In the genomic region with DNA sequence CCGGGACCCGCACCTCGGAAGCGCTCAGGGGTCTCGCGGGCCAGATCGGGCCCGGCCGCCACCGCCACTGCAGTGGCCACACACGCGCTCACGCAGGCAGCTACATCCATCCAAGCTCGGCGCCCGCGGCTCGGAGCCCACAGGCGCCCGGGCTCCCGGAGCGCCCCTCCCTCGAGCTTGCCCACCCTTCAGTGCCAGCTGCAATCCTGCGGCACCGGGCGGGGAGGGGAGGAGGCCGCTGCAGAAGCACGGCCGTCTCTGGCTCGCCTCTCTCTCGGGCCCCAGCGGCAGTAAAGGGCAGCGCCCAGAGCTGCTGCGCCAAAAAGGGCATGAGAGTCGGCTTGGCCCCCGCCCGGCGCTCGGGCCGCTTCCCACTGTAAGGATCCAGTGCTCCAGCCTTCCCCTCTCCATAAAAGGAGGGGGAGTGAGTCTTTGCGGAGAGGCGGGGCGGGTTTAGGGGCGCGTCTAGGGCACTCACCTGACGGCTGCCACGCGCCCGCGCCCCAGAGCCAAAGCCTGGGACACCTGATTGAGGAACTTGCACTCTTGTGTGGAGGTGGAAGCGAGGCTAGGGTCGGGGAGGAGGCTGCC, we compare ENCODE assay signal across 7 mouse cellular contexts. TPM values are rescaled to one million over a fixed set of nuclear protein-coding genes. Genes with fewer than 3 reads are reported as not detected.
DNase-seq lines count a peak whose midpoint lies in the region; ATAC-seq and TF ChIP-seq lines count a peak whose summit lies in the region.

No protein-coding gene starts in this region.

- H3K9me3 ChIP-seq in embryonic facial prominence, embryonic 12.5 days = no peaks in the 10 kb centered on the region
- no peaks in the 10 kb centered on the region; the same call in 1 of the 2 replicates for H3K9me3 ChIP-seq in limb, embryonic 11.5 days (ENCODE audit: control insufficient read depth, low read length)
- H3K9me3 ChIP-seq in midbrain, embryonic 12.5 days = no peaks in the 10 kb centered on the region
- no peaks in the 10 kb centered on the region for H3K9me3 ChIP-seq in stomach, postnatal 0 days (ENCODE audit: control insufficient read depth, low read length)

- H3K36me3 ChIP-seq in embryonic facial prominence, embryonic 12.5 days = no peaks in the 10 kb centered on the region
- H3K36me3 ChIP-seq in heart, adult 2 months (ENCODE audit: control insufficient read depth, insufficient read depth, low read length) = no peaks in the 10 kb centered on the region
- no peaks in the 10 kb centered on the region for H3K36me3 ChIP-seq in limb, embryonic 11.5 days (ENCODE audit: control insufficient read depth, insufficient read depth, low read length)
- H3K36me3 ChIP-seq in midbrain, embryonic 12.5 days = no peaks in the 10 kb centered on the region
- no peaks in the 10 kb centered on the region for H3K36me3 ChIP-seq in stomach, postnatal 0 days (ENCODE audit: control insufficient read depth, insufficient read depth, low read length)

- peak; percentile 31; the same call in 1 of the 2 replicates for TF ChIP-seq POLR2A in heart, adult 2 months (IDR thresholded peaks at IDR 0.05; ENCODE audit: insufficient read depth, low read depth, low read length)

- peaks cover 81% of the 10 kb centered on the region for H3K27me3 ChIP-seq in embryonic facial prominence, embryonic 12.5 days
- H3K27me3 ChIP-seq in heart, adult 2 months (ENCODE audit: control insufficient read depth, insufficient read depth, low read length) = no peaks in the 10 kb centered on the region
- peaks cover 85% of the 10 kb centered on the region for H3K27me3 ChIP-seq in limb, embryonic 11.5 days (ENCODE audit: control insufficient read depth, insufficient read depth, low read length)
- H3K27me3 ChIP-seq in midbrain, embryonic 12.5 days = peaks cover 98% of the 10 kb centered on the region
- H3K27me3 ChIP-seq in stomach, postnatal 0 days (ENCODE audit: control insufficient read depth, insufficient read depth, low read length) = peaks cover 6% of the 10 kb centered on the region; the same call in 1 of the 2 replicates

- peak overlapping the region; percentile 80 for H3K9ac ChIP-seq in embryonic facial prominence, embryonic 12.5 days
- peak overlapping the region; percentile 89 for H3K9ac ChIP-seq in heart, adult 2 months (ENCODE audit: low read depth, low read length)
- H3K9ac ChIP-seq in limb, embryonic 11.5 days (ENCODE audit: low read length) = peak overlapping the region; percentile 65
- peak overlapping the region; percentile 68 for H3K9ac ChIP-seq in midbrain, embryonic 12.5 days (replicated peaks)
- H3K9ac ChIP-seq in stomach, postnatal 0 days (ENCODE audit: low read length) = peak overlapping the region; percentile 90

- WGBS in embryonic facial prominence, embryonic 12.5 days = 0% methylated on average over 42 of the region's 52 CpGs
- WGBS in heart, adult 2 months = 1% methylated on average over 43 of the region's 52 CpGs
- under 1% methylated on average over 37 of the region's 52 CpGs for WGBS in limb, embryonic 11.5 days
- under 1% methylated on average over 42 of the region's 52 CpGs for WGBS in midbrain, embryonic 12.5 days
- WGBS in stomach, postnatal 0 days = under 1% methylated on average over 43 of the region's 52 CpGs

- peak; percentile 48 for TF ChIP-seq CTCF in heart, adult 2 months (IDR thresholded peaks at IDR 0.05)
- TF ChIP-seq CTCF in stomach, postnatal 0 days (IDR thresholded peaks at IDR 0.05; ENCODE audit: low read depth) = peak; percentile 53

- H3K79me2 ChIP-seq in heart, adult 2 months (replicated peaks; ENCODE audit: control insufficient read depth, insufficient read depth, low read length) = no peaks in the 10 kb centered on the region

- no peak for TF ChIP-seq EP300 in heart, adult 2 months (IDR thresholded peaks at IDR 0.05; ENCODE audit: insufficient read depth, low read depth, low read length)
- TF ChIP-seq EP300 in stomach, postnatal 0 days (optimal IDR thresholded peaks at IDR 0.05) = no peak

- DNase-seq in adrenal gland, postnatal 36 days = peak; percentile 84 to 86
- DNase-seq in heart, adult 2 months = peak; percentile 83 to 88
- peak; percentile 84 for DNase-seq in kidney, adult 18-20 months
- DNase-seq in limb, embryonic 11.5 days (ENCODE audit: low spot score) = peak; percentile 77
- DNase-seq in stomach, postnatal 0 days (ENCODE audit: low spot score) = peak; percentile 93

- peak overlapping the region; percentile 67 for H3K4me3 ChIP-seq in embryonic facial prominence, embryonic 12.5 days
- peak overlapping the region; percentile 71 for H3K4me3 ChIP-seq in heart, adult 2 months
- H3K4me3 ChIP-seq in limb, embryonic 11.5 days (ENCODE audit: low read depth, low read length) = peak overlapping the region; percentile 48
- peak overlapping the region; percentile 59 for H3K4me3 ChIP-seq in midbrain, embryonic 12.5 days
- H3K4me3 ChIP-seq in stomach, postnatal 0 days (ENCODE audit: low read depth, low read length) = peak overlapping the region; percentile 73

- H3K4me2 ChIP-seq in embryonic facial prominence, embryonic 12.5 days (replicated peaks) = peak overlapping the region; percentile 94
- H3K4me2 ChIP-seq in limb, embryonic 11.5 days (ENCODE audit: low read depth, severe bottlenecking) = peak overlapping the region; percentile 98
- peak overlapping the region; percentile 94 for H3K4me2 ChIP-seq in midbrain, embryonic 12.5 days (replicated peaks)
- H3K4me2 ChIP-seq in stomach, postnatal 0 days (replicated peaks; ENCODE audit: low read depth) = peak overlapping the region; percentile 90

- ATAC-seq in embryonic facial prominence, embryonic 12.5 days (ENCODE audit: insufficient number of reproducible peaks, insufficient read depth, low FRiP score, low TSS enrichment) = peak; percentile 23; the same call in 1 of the 2 replicates
- ATAC-seq in limb, embryonic 11.5 days (ENCODE audit: insufficient number of reproducible peaks, low FRiP score, low TSS enrichment, low read depth) = peak; percentile 19; the same call in 1 of the 2 replicates
- ATAC-seq in midbrain, embryonic 12.5 days (ENCODE audit: low FRiP score, low read depth) = peak; percentile 66
- ATAC-seq in stomach, postnatal 0 days (ENCODE audit: low FRiP score, low TSS enrichment) = peak; percentile 77

- peaks cover 57% of the 10 kb centered on the region for H3K4me1 ChIP-seq in embryonic facial prominence, embryonic 12.5 days
- peaks cover 10% of the 10 kb centered on the region for H3K4me1 ChIP-seq in heart, adult 2 months (ENCODE audit: control insufficient read depth, insufficient read depth, low read length)
- H3K4me1 ChIP-seq in limb, embryonic 11.5 days (ENCODE audit: control insufficient read depth, insufficient read depth, low read length) = peaks cover 37% of the 10 kb centered on the region
- peaks cover 58% of the 10 kb centered on the region for H3K4me1 ChIP-seq in midbrain, embryonic 12.5 days
- H3K4me1 ChIP-seq in stomach, postnatal 0 days (replicated peaks; ENCODE audit: control insufficient read depth, insufficient read depth) = peaks cover 21% of the 10 kb centered on the region; the same call in 1 of the 2 replicates

- intact Hi-C loops in heart, adult 2 months (cut with DNase I) = loop anchor here (2.0 to 5.0 kb wide), 2 partner anchors 19 to 86 kb away; no protein-coding TSS in a partner anchor

- H3K27ac ChIP-seq in embryonic facial prominence, embryonic 12.5 days = peak overlapping the region; percentile 83
- peak overlapping the region; percentile 91 for H3K27ac ChIP-seq in heart, adult 2 months
- H3K27ac ChIP-seq in limb, embryonic 11.5 days (replicated peaks; ENCODE audit: low read depth, low read length) = peak overlapping the region; percentile 45; the same call in 1 of the 2 replicates
- H3K27ac ChIP-seq in midbrain, embryonic 12.5 days (replicated peaks) = peak overlapping the region; percentile 65
- H3K27ac ChIP-seq in stomach, postnatal 0 days (replicated peaks) = peak overlapping the region; percentile 99

RNA-seq across cellular contexts. Expression of gene Pdgfa, which starts 1.4 kb away (rescaled TPM):
- 10 to 100 TPM; 31.1 to 34.3 TPM for total RNA-seq in adrenal gland, postnatal 36 days (2021)
- 38.4 and 42.8 TPM in 2 replicates for polyA plus RNA-seq in embryonic facial prominence, embryonic 12.5 days (2016; fragmentation: Nextera tagmentation; extraction: Ambion mirVana)
- 10 to 100 TPM; 19.6 to 20.7 TPM for total RNA-seq in heart, adult 2 months (2021)
- polyA plus RNA-seq in heart, adult 2 months (2012; rRNA removed) = 13.2 and 14.2 TPM in 2 replicates
- 34.4 and 35.2 TPM in 2 replicates for polyA plus RNA-seq in limb, embryonic 11.5 days (2014; fragmentation: Nextera tagmentation; extraction: Ambion mirVana)
- polyA plus RNA-seq in midbrain, embryonic 12.5 days (2016; fragmentation: Nextera tagmentation; extraction: Ambion mirVana) = 4.9 and 5.3 TPM in 2 replicates
- 56.5 and 60.4 TPM in 2 replicates for polyA plus RNA-seq in stomach, postnatal 0 days (2015; fragmentation: Nextera tagmentation; extraction: Ambion mirVana)

Comparison
In these comparisons a context has a peak if more than half of its experiments do, and no peak if none do; other contexts are left out.
1. Peak in every context shown above with its lines: DNase-seq, ATAC-seq, H3K4me3 ChIP-seq and H3K27ac ChIP-seq.
2. ATAC-seq: peak in every context shown above with its lines; median percentile 77 in stomach, postnatal 0 days; 66 in midbrain, embryonic 12.5 days; 23 in embryonic facial prominence, embryonic 12.5 days; 19 in limb, embryonic 11.5 days.
3. H3K27ac ChIP-seq: peak in every context shown above with its lines; median percentile 99 in stomach, postnatal 0 days; 91 in heart, adult 2 months; 83 in embryonic facial prominence, embryonic 12.5 days; 65 in midbrain, embryonic 12.5 days; 45 in limb, embryonic 11.5 days.